Mouse (Mus musculus) liver, embryonic 11.5 days (tissue): ENCODE data around the gene Zdbf2. TPM values are rescaled to one million over a fixed set of nuclear protein-coding genes. Genes with fewer than 3 reads are reported as not detected.
"Not testable (repeated sequence)": the region's sequence is repeated elsewhere in the genome, so short reads cannot be mapped to it uniquely, and the experiment has no call there.

ENCODE experiments used
- ATAC-seq: fragments of 200-750 bp; cut with Nextera tagmentation; replicated peaks from 2 replicates; pipeline ENCODE4 v1.8.0; 2017; ENCODE audit warnings: moderate number of reproducible peaks, mild to moderate bottlenecking, moderate TSS enrichment, moderate library complexity; ENCODE audit not compliant: low FRiP score
- DNase-seq: peaks from one replicate; pipeline ENCODE4 v3.0.0-alpha.2; 2017; ENCODE audit warnings: low spot score
- H3K27ac ChIP-seq: fragments of 300-500 bp; sonication (generic); 2 replicates; pipeline ENCODE4 v1.5.1; 2014; ENCODE audit warnings: mild to moderate bottlenecking, low read depth, low read length, control low read depth
- H3K27me3 ChIP-seq: fragments of 300-500 bp; sonication (generic); replicated peaks from 2 replicates; pipeline ENCODE4 v1.6.1; 2014; ENCODE audit warnings: low read length, mixed read lengths; ENCODE audit not compliant: control insufficient read depth, insufficient read depth
- H3K36me3 ChIP-seq: fragments of 300-500 bp; sonication (generic); 2 replicates; pipeline ENCODE4 v1.6.1; 2014; ENCODE audit warnings: mild to moderate bottlenecking, low read length, moderate library complexity, mixed read lengths; ENCODE audit not compliant: control insufficient read depth, insufficient read depth
- H3K4me1 ChIP-seq: fragments of 300-500 bp; sonication (generic); replicated peaks from 2 replicates; pipeline ENCODE4 v1.6.1; 2014; ENCODE audit warnings: low read length, mixed read lengths; ENCODE audit not compliant: control insufficient read depth, insufficient read depth
- H3K4me2 ChIP-seq: fragments of 300-500 bp; sonication (generic); 2 replicates; pipeline ENCODE4 v1.6.1; 2014; ENCODE audit warnings: mild to moderate bottlenecking, control low read depth, moderate library complexity
- H3K4me3 ChIP-seq: fragments of 300-500 bp; sonication (generic); 2 replicates; pipeline ENCODE4 v1.5.1; 2014; ENCODE audit warnings: low read depth, low read length, control low read depth
- H3K9ac ChIP-seq: fragments of 300-500 bp; sonication (generic); 2 replicates; pipeline ENCODE4 v1.6.1; 2014; ENCODE audit warnings: low read depth, low read length, control low read depth
- H3K9me3 ChIP-seq: fragments of 300-500 bp; sonication (generic); 2 replicates; pipeline ENCODE4 v1.6.1; 2016; ENCODE audit warnings: low read length, inconsistent platforms, mixed read lengths; ENCODE audit not compliant: control insufficient read depth
- WGBS: fragments of 180-500 bp; shearing (Covaris S2); extraction: QIAGEN DNeasy Blood & Tissue Kit; methylation state at CpG from one replicate; pipeline ENCODE4 v1.1.7; 2014; 5-methylcytosine and 5-hydroxymethylcytosine counted together
- polyA plus RNA-seq: library from polyadenylated mRNA; unstranded; fragments of >200 nt; fragmentation: Nextera tagmentation; extraction: Ambion mirVana; gene quantifications from 2 replicates; pipeline ENCODE4 v1.2.1, GENCODE M21; 2014

The Zdbf2 gene
- polyA plus RNA-seq, 1 experiment from 2014 or later = 3.8 TPM

- Histone ChIP-seq H3K4me1 (0 out of 2 replicates have a peak, but pooled peaks cover 3% of the 10 kb centered on the region), H3K9me3 (no peaks in the 10 kb centered on the region), H3K4me3 (no peak overlapping the region), H3K27me3 (peaks cover 84% of the 10 kb centered on the region), H3K4me2 (peak overlapping the region; percentile 65), H3K27ac (no peak overlapping the region), H3K36me3 (no peaks in the 10 kb centered on the region), H3K9ac (no peak overlapping the region)
- WGBS = 28% methylated on average over 8 of the region's 8 CpGs
- ATAC-seq (no peak), DNase-seq (no peak)
These were observed 865 bp upstream of the Zdbf2 start for GRCm38 (mm10) chr1:63272125-63272675.

GRCm38 (mm10) chr1:63273339-63273951, 380 bp downstream of the Zdbf2 start:
- under 1% methylated on average over 68 of the region's 89 CpGs for WGBS
- ATAC-seq = peak; percentile 12; the same call in 1 of the 2 replicates
- H3K4me3 ChIP-seq = peak overlapping the region; percentile 55
- no peaks in the 10 kb centered on the region for H3K9me3 ChIP-seq
- H3K27ac ChIP-seq = no peak overlapping the region; the same call in 1 of the 2 replicates
- no peak for DNase-seq
- peak overlapping the region; percentile 65 for H3K4me2 ChIP-seq
- H3K4me1 ChIP-seq = 0 out of 2 replicates have a peak, but pooled peaks cover 3% of the 10 kb centered on the region
- H3K36me3 ChIP-seq = no peaks in the 10 kb centered on the region
- H3K27me3 ChIP-seq = peaks cover 84% of the 10 kb centered on the region
- H3K9ac ChIP-seq = peak overlapping the region; percentile 44

GRCm38 (mm10) chr1:63274046-63274730, 1.1 kb downstream of the Zdbf2 start:
- peaks cover 76% of the 10 kb centered on the region for H3K27me3 ChIP-seq
- H3K27ac ChIP-seq = no peak overlapping the region
- H3K4me3 ChIP-seq = peak overlapping the region; percentile 55
- DNase-seq (no peak), ATAC-seq (no peak)
- H3K4me2 ChIP-seq = peak overlapping the region; percentile 65
- 17% methylated on average over 19 of the region's 19 CpGs for WGBS
- H3K9ac ChIP-seq = no peak overlapping the region
- no peaks in the 10 kb centered on the region for H3K9me3 ChIP-seq
- H3K36me3 ChIP-seq = no peaks in the 10 kb centered on the region
- 0 out of 2 replicates have a peak, but pooled peaks cover 3% of the 10 kb centered on the region for H3K4me1 ChIP-seq

GRCm38 (mm10) chr1:63278106-63278505, 5.0 kb downstream of the Zdbf2 start:
- ATAC-seq (no peak), DNase-seq (no peak)
- H3K9me3 ChIP-seq = no peaks in the 10 kb centered on the region
- no peaks in the 10 kb centered on the region for H3K36me3 ChIP-seq
- no peak overlapping the region for H3K9ac ChIP-seq
- H3K27me3 ChIP-seq = peaks cover 45% of the 10 kb centered on the region
- H3K4me2 ChIP-seq = no peak overlapping the region
- WGBS = 34% methylated on average over 5 of the region's 5 CpGs
- H3K4me3 ChIP-seq = no peak overlapping the region
- 0 out of 2 replicates have a peak, but pooled peaks cover 3% of the 10 kb centered on the region for H3K4me1 ChIP-seq
- no peak overlapping the region for H3K27ac ChIP-seq

GRCm38 (mm10) chr1:63293965-63294364, 20.9 kb downstream of the Zdbf2 start:
- no peak overlapping the region for H3K9ac ChIP-seq
- DNase-seq (no peak), ATAC-seq (no peak)
- no peak overlapping the region for H3K4me3 ChIP-seq
- H3K4me2 ChIP-seq = no peak overlapping the region
- H3K36me3 ChIP-seq = no peaks in the 10 kb centered on the region
- no peak overlapping the region for H3K27ac ChIP-seq
- no peaks in the 10 kb centered on the region for H3K4me1 ChIP-seq
- WGBS = 60% methylated on average over 7 of the region's 7 CpGs
- no peaks in the 10 kb centered on the region for H3K27me3 ChIP-seq
- no peaks in the 10 kb centered on the region for H3K9me3 ChIP-seq

GRCm38 (mm10) chr1:63309661-63310060, 36.6 kb downstream of the Zdbf2 start:
- Histone ChIP-seq H3K27me3 (peaks cover 11% of the 10 kb centered on the region), H3K9ac (no peak overlapping the region), H3K4me2 (peak overlapping the region; percentile 42), H3K4me3 (peak overlapping the region; percentile 20; the same call in 1 of the 2 replicates), H3K36me3 (no peaks in the 10 kb centered on the region), H3K27ac (no peak overlapping the region), H3K4me1 (no peaks in the 10 kb centered on the region), H3K9me3 (no peaks in the 10 kb centered on the region)
- DNase-seq (no peak), ATAC-seq (no peak)
- 44% methylated on average over 18 of the region's 18 CpGs for WGBS

- H3K36me3 ChIP-seq, ATAC-seq, H3K4me1 ChIP-seq, H3K9me3 ChIP-seq, H3K27ac ChIP-seq, H3K9ac ChIP-seq, H3K4me2 ChIP-seq, H3K4me3 ChIP-seq, H3K27me3 ChIP-seq, DNase-seq: not testable (repeated sequence)
- 36% methylated on average over 12 of the region's 12 CpGs for WGBS
These were observed 50.6 kb downstream of the Zdbf2 start for GRCm38 (mm10) chr1:63323565-63324132.
